Mouse (Mus musculus) regulatory T cell (primary cell): ENCODE results near the gene Rasgef1b.

ENCODE experiments used
- in situ Hi-C: fragments of 300-600 bp; cut with MboI, MseI; formaldehyde crosslinking; loops from one replicate; pipeline ENCODE4 v1.15.1; 2025; ENCODE audit warnings: high pct_unique_total_duplicates

The Rasgef1b gene

GRCm38 (mm10) chr5:99320783-99321182 is 408.1 kb downstream of the Rasgef1b start:
- in situ Hi-C loops = no loop called here

DNA sequence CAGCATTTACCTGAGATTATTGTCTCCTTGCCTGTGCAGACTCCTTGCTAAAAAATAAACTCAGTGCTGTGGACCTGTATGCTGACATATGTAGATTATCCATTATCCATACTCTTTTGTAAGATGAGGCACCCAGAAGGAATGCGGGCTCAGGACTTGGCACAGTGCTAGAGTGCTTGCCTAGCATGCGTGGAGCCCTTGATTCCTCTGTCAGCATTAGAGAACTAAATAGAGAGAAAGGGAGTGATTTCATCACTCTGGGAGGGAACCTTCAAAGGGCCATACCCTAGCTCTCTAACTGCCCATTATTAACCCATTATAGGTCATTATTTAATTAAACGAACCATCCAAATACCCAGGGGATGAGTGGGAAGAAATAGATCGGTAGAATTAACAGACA is 430.9 kb downstream of the Rasgef1b start:
- in situ Hi-C loops = no loop called here

DNA sequence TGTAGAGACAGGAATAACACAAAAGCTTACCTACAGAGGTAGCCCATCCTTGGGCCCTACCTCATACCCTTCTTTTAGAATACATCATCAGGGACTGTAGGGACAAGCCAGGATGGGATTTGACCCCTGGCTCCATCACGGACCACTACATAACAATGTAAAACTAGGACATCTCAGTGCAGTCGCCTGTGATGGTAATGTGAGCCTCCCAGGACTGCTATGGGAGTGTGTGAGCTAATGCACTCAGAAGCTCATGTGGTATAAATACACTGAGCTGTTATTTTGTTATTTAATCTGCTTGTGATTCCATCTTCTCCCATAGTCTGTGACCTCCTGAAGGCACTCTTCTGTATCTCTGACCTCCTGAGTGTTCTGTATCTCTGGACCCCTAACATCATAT is 432.5 kb downstream of the Rasgef1b start:
- in situ Hi-C loops = no loop called here

GRCm38 (mm10) chr5:99292287-99292851 is 436.5 kb downstream of the Rasgef1b start:
- in situ Hi-C loops = no loop called here

DNA sequence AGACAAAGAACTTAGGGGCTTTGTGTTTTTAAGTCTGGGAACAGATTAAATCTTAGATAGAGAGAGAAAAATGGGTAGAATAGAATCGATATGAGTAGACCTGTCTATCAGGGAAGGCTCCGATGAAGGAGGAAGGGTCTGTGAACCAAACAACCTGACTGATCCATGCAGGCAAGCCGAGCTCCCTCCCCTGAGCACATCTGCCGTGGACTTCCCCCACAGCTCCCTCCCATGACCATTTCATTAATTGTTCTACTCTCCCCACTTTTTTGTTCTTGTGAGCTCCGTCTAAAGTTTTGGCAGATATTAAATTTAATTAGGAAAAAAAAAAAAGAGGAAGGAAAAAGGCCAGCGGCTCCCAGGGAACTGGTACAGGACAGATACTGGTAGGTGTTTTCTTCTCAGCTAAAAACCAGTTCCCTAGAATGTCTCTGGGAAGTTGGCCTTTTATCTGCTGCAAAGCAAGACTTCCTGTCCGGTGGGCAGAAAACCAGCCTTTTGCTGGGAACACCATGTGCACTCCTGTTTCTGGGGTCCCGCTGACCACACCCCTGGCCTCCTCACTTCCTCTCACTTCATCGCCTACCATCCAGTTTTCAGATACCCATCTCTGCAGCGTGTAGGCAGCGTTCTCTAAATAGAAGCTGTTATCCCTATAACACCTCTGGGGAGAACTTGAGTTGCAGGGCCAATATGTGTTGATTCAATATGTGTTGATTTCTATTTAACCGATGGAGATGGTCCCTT is 437.6 kb downstream of the Rasgef1b start:
- in situ Hi-C loops = no loop called here

DNA sequence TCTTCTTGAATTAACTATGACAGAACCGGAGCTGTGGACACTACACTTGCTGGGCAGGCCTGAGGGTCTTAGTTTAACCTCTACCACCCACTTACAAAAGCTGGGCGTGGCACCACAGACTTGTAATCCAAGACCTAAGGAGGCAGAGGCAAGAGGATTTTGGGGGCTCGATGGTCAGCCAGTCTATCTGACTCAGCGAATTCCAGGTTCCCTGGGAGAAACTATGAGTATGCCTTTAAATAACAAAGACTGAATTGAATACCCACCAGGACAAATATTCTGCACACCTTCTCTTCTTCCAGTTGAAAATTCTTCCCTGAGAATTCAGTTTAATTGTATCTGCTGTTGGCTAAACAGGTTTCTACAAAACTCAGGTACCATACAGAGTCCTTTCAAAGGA is 440.6 kb downstream of the Rasgef1b start:
- in situ Hi-C loops = no loop called here

- in situ Hi-C loops = no loop called here
Observed at GRCm38 (mm10) chr5:99287647-99288185, 441.1 kb downstream of the Rasgef1b start.

DNA sequence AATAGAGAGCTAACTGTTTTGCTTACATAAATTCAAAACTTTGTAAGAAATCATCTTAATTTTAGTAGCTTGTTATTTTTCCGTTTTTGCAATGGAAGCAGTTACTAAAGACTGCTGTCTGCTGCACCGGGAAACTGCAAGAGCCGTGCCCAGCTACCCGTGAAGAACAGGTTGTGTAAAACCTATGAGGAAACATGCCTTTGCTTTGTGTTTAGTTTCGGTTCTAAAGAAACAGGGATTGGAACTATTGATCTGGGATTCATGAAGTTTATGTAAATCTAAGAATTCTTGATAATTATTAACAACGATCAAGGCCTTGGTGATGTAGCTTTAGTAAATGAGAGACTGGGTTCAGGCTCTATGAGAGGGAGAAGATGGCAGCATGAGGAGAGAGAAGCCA is 442.3 kb downstream of the Rasgef1b start:
- in situ Hi-C loops = no loop called here

DNA sequence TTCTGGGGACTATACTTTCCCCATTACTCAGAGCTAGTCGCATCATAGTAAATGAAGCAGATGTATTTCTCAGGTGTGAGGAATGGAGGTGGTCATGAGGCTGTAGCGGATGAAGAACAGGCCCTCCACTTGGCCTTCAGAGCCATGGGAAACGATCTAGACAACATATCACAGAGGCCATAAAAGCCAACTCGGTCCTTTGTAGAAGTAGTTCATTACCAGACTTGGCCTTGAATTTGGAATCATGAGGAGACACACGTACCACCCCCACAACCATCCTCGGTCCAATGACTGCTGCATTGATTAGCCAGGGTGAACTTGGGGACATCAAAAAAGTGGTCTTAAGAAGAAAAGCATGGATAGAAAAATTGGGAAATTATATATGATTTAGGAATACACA is 442.8 kb downstream of the Rasgef1b start:
- in situ Hi-C loops = no loop called here

- in situ Hi-C loops = no loop called here
Observed at GRCm38 (mm10) chr5:99284369-99284768, 444.5 kb downstream of the Rasgef1b start.

DNA sequence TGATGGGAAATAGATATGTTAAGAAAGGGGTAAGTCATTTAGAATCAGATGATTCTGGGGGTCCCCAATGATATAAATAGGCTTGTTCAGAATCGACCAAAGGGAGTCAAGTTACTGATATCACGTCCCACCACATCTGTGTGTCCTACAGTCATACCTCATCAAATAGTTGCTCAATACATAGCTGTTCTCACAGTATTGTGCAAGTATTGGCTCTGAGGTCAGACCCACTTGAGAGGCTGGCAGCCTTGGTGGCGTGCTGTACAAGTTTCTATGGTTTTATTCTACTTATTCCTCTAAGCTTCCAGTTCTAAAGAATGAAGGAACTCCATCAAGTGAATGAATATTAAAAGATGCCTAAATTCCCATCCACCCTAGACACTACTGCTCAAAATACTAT is 445.2 kb downstream of the Rasgef1b start:
- in situ Hi-C loops = no loop called here

DNA sequence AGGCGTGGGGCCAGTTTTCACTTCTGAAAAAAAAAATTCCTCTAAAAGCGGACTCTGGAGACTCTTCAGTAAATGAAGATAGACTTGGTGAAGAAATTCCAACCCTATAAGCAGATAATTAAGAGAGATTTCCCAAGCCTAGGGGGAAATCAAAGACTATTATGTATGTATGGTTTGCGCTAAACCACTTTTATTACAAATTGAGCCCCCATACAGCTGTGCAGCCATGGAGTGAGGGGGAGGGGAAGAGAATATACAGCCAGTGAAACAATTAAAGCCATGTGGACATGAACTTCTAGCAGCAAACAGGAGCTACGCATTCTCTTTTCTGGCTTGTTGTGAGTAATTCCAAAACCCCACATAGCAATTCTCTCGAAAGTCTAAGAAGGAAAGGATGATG is 448.3 kb downstream of the Rasgef1b start:
- in situ Hi-C loops = no loop called here

GRCm38 (mm10) chr5:99279016-99279757 is 449.7 kb downstream of the Rasgef1b start:
- in situ Hi-C loops = no loop called here

GRCm38 (mm10) chr5:99278364-99278763 is 450.5 kb downstream of the Rasgef1b start:
- in situ Hi-C loops = no loop called here

GRCm38 (mm10) chr5:99277536-99277935 is 451.3 kb downstream of the Rasgef1b start:
- in situ Hi-C loops = no loop called here

GRCm38 (mm10) chr5:99274119-99274563 is 454.7 kb downstream of the Rasgef1b start:
- in situ Hi-C loops = no loop called here

GRCm38 (mm10) chr5:99271531-99271930 is 457.3 kb downstream of the Rasgef1b start:
- in situ Hi-C loops = no loop called here

DNA sequence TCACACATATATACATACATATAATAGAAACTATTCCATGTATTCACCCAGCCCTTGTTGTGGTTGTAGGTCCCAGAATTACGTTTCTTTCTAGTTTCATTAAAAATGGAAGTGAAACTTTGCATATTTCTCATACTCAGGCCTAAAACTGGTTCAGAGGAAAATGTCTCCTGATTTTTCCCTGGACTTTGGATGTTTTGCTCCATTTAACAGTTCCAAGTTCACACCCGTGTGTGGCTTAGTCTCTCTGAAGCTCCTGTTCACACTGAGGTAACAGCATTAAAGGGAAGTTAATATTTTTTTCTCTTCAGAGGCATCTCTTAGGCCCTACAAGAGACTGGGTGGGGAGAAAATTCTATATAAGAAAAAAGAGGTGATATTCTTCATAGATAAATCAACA is 459.7 kb downstream of the Rasgef1b start:
- in situ Hi-C loops = loop anchor here (5.0 kb wide), 1 partner anchor 83 kb away; no protein-coding TSS in a partner anchor

- in situ Hi-C loops = loop anchor here (5.0 kb wide), 1 partner anchor 85 kb away; no protein-coding TSS in a partner anchor
Observed at GRCm38 (mm10) chr5:99267338-99267737, 461.5 kb downstream of the Rasgef1b start.

- in situ Hi-C loops = loop anchor here (5.0 kb wide), 1 partner anchor 86 kb away; no protein-coding TSS in a partner anchor
Observed at GRCm38 (mm10) chr5:99266301-99266700, 462.6 kb downstream of the Rasgef1b start.

GRCm38 (mm10) chr5:99262197-99262920 is 466.5 kb downstream of the Rasgef1b start:
- in situ Hi-C loops = no loop called here
